Mouse (Mus musculus): ENCODE data around the gene Chrna4. TPM values are rescaled to one million over a fixed set of nuclear protein-coding genes. Genes with fewer than 3 reads are reported as not detected.

Gene Chrna4
- polyA plus RNA-seq, 1 experiment from 2014 or later = 7.4 TPM

GRCm38 (mm10) chr2:180996436-180996835 lies 46.9 kb downstream of the Chrna4 start:
- Histone ChIP-seq H3K9me3 (replicated peaks; ENCODE audit: control insufficient read depth, low read length) (no peaks in the 10 kb centered on the region), H3K4me3 (ENCODE audit: low read depth, low read length) (no peak overlapping the region), H3K36me3 (replicated peaks; ENCODE audit: control insufficient read depth, insufficient read depth, low read depth, low read length) (no peaks in the 10 kb centered on the region), H3K27me3 (ENCODE audit: control insufficient read depth, insufficient read depth, low read length) (no peaks in the 10 kb centered on the region), H3K9ac (replicated peaks; ENCODE audit: low read length) (no peak overlapping the region), H3K4me2 (ENCODE audit: low read depth, low read length) (no peak overlapping the region), H3K27ac (replicated peaks; ENCODE audit: low read depth, low read length) (no peak overlapping the region), H3K4me1 (ENCODE audit: control insufficient read depth, insufficient read depth, low read length) (no peaks in the 10 kb centered on the region)
- 0 out of 2 replicates have a peak, but pooled peaks have one; percentile 29 for ATAC-seq (replicated peaks; ENCODE audit: insufficient number of reproducible peaks, low FRiP score, low TSS enrichment, low read depth)
- peak; percentile 58 for DNase-seq (ENCODE audit: low spot score)
- WGBS = 19% methylated on average over 5 of the region's 5 CpGs

DNA sequence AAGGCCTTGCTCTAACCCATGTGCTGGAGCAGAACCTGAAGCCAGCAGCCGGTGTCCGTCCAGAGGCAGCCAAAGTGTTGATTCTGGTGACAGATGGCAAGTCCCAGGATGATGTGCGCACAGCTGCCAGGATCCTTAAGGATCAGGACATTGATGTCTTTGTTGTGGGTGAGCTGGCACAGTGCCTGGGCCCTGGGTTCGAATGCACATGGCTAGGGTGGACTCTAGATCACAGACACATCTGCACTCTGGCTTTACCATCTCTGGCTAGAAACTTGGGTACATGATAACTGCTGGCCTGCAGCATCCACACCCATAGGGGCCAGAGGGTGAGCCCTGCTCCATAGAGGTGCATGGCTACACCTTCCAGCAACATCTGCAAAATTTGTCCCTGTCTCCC lies 47.9 kb downstream of the Chrna4 start:
- Histone ChIP-seq H3K27ac (replicated peaks; ENCODE audit: low read depth, low read length) (no peak overlapping the region), H3K9me3 (replicated peaks; ENCODE audit: control insufficient read depth, low read length) (no peaks in the 10 kb centered on the region), H3K4me1 (ENCODE audit: control insufficient read depth, insufficient read depth, low read length) (no peaks in the 10 kb centered on the region), H3K36me3 (replicated peaks; ENCODE audit: control insufficient read depth, insufficient read depth, low read depth, low read length) (no peaks in the 10 kb centered on the region), H3K4me2 (ENCODE audit: low read depth, low read length) (no peak overlapping the region), H3K9ac (replicated peaks; ENCODE audit: low read length) (no peak overlapping the region), H3K4me3 (ENCODE audit: low read depth, low read length) (no peak overlapping the region), H3K27me3 (ENCODE audit: control insufficient read depth, insufficient read depth, low read length) (no peaks in the 10 kb centered on the region)
- DNase-seq (ENCODE audit: low spot score) (no peak), ATAC-seq (replicated peaks; ENCODE audit: insufficient number of reproducible peaks, low FRiP score, low TSS enrichment, low read depth) (no peak)
- WGBS = 82% methylated on average over 4 of the region's 4 CpGs

- DNase-seq (ENCODE audit: low spot score) = no peak
- H3K9ac ChIP-seq (replicated peaks; ENCODE audit: low read length) = no peak overlapping the region
- H3K27ac ChIP-seq (replicated peaks; ENCODE audit: low read depth, low read length) = no peak overlapping the region
- no peak overlapping the region for H3K4me2 ChIP-seq (ENCODE audit: low read depth, low read length)
- H3K4me1 ChIP-seq (ENCODE audit: control insufficient read depth, insufficient read depth, low read length) = no peaks in the 10 kb centered on the region
- H3K9me3 ChIP-seq (replicated peaks; ENCODE audit: control insufficient read depth, low read length) = no peaks in the 10 kb centered on the region
- H3K4me3 ChIP-seq (ENCODE audit: low read depth, low read length) = no peak overlapping the region
- ATAC-seq (replicated peaks; ENCODE audit: insufficient number of reproducible peaks, low FRiP score, low TSS enrichment, low read depth) = no peak
- H3K27me3 ChIP-seq (ENCODE audit: control insufficient read depth, insufficient read depth, low read length) = no peaks in the 10 kb centered on the region
- H3K36me3 ChIP-seq (replicated peaks; ENCODE audit: control insufficient read depth, insufficient read depth, low read depth, low read length) = no peaks in the 10 kb centered on the region
- WGBS = 73% methylated on average over 2 of the region's 2 CpGs
These were observed 49.0 kb downstream of the Chrna4 start for GRCm38 (mm10) chr2:180994360-180994759.

- ATAC-seq (replicated peaks; ENCODE audit: insufficient number of reproducible peaks, low FRiP score, low TSS enrichment, low read depth) (no peak), DNase-seq (ENCODE audit: low spot score) (no peak)
- no peaks in the 10 kb centered on the region for H3K27me3 ChIP-seq (ENCODE audit: control insufficient read depth, insufficient read depth, low read length)
- no peaks in the 10 kb centered on the region for H3K9me3 ChIP-seq (replicated peaks; ENCODE audit: control insufficient read depth, low read length)
- H3K4me2 ChIP-seq (ENCODE audit: low read depth, low read length) = no peak overlapping the region
- H3K36me3 ChIP-seq (replicated peaks; ENCODE audit: control insufficient read depth, insufficient read depth, low read depth, low read length) = no peaks in the 10 kb centered on the region
- H3K9ac ChIP-seq (replicated peaks; ENCODE audit: low read length) = no peak overlapping the region
- no peak overlapping the region for H3K4me3 ChIP-seq (ENCODE audit: low read depth, low read length)
- H3K4me1 ChIP-seq (ENCODE audit: control insufficient read depth, insufficient read depth, low read length) = no peaks in the 10 kb centered on the region
- WGBS = 80% methylated on average over 4 of the region's 4 CpGs
- H3K27ac ChIP-seq (replicated peaks; ENCODE audit: low read depth, low read length) = no peak overlapping the region
These were observed 53.0 kb downstream of the Chrna4 start for GRCm38 (mm10) chr2:180990347-180990746.

GRCm38 (mm10) chr2:180988948-180989347 lies 54.4 kb downstream of the Chrna4 start:
- H3K9ac ChIP-seq (replicated peaks; ENCODE audit: low read length) = no peak overlapping the region
- no peak for ATAC-seq (replicated peaks; ENCODE audit: insufficient number of reproducible peaks, low FRiP score, low TSS enrichment, low read depth)
- H3K4me1 ChIP-seq (ENCODE audit: control insufficient read depth, insufficient read depth, low read length) = no peaks in the 10 kb centered on the region
- no peak for DNase-seq (ENCODE audit: low spot score)
- no peaks in the 10 kb centered on the region for H3K36me3 ChIP-seq (replicated peaks; ENCODE audit: control insufficient read depth, insufficient read depth, low read depth, low read length)
- H3K27ac ChIP-seq (replicated peaks; ENCODE audit: low read depth, low read length) = no peak overlapping the region
- no peak overlapping the region for H3K4me2 ChIP-seq (ENCODE audit: low read depth, low read length)
- no peaks in the 10 kb centered on the region for H3K27me3 ChIP-seq (ENCODE audit: control insufficient read depth, insufficient read depth, low read length)
- WGBS = 61% methylated on average over 1 of the region's 1 CpGs
- H3K4me3 ChIP-seq (ENCODE audit: low read depth, low read length) = no peak overlapping the region
- no peaks in the 10 kb centered on the region for H3K9me3 ChIP-seq (replicated peaks; ENCODE audit: control insufficient read depth, low read length)

DNA sequence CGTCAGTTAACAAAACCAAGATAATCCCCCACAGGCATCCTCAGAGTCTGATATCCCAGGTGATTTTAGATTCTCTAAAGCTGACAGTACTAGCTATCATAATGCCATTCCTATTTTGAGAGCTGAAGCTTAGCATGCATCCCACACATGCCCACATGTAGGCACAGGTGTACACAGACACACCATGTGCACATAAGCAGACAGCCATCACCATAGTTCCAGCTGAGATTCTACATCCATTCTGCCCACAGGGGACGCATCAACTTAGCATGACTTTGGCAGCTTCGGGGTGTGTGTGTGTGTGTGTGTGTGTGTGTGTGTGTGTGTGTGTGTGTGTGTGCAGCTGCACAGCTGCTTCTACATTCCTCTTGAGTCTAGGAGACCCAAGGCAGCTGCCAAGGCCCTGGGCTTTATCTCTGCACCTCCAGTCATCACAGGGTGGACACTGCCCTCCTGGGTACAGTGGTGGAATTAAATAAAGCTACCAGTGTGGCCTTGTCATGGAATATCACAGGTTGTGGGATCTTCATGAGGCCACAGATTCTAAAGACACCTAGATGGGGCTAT lies 54.9 kb downstream of the Chrna4 start:
- 63% methylated on average over 3 of the region's 3 CpGs for WGBS
- Histone ChIP-seq H3K9me3 (replicated peaks; ENCODE audit: control insufficient read depth, low read length) (no peaks in the 10 kb centered on the region), H3K36me3 (replicated peaks; ENCODE audit: control insufficient read depth, insufficient read depth, low read depth, low read length) (no peaks in the 10 kb centered on the region), H3K4me3 (ENCODE audit: low read depth, low read length) (no peak overlapping the region), H3K9ac (replicated peaks; ENCODE audit: low read length) (no peak overlapping the region), H3K4me2 (ENCODE audit: low read depth, low read length) (no peak overlapping the region), H3K27ac (replicated peaks; ENCODE audit: low read depth, low read length) (no peak overlapping the region), H3K4me1 (ENCODE audit: control insufficient read depth, insufficient read depth, low read length) (no peaks in the 10 kb centered on the region), H3K27me3 (ENCODE audit: control insufficient read depth, insufficient read depth, low read length) (no peaks in the 10 kb centered on the region)
- ATAC-seq (replicated peaks; ENCODE audit: insufficient number of reproducible peaks, low FRiP score, low TSS enrichment, low read depth) (no peak), DNase-seq (ENCODE audit: low spot score) (no peak)

- DNase-seq (ENCODE audit: low spot score) (peak; percentile 11), ATAC-seq (replicated peaks; ENCODE audit: insufficient number of reproducible peaks, low FRiP score, low TSS enrichment, low read depth) (peak; percentile 58; the same call in 1 of the 2 replicates)
- no peaks in the 10 kb centered on the region for H3K9me3 ChIP-seq (replicated peaks; ENCODE audit: control insufficient read depth, low read length)
- H3K9ac ChIP-seq (replicated peaks; ENCODE audit: low read length) = no peak overlapping the region
- H3K4me2 ChIP-seq (ENCODE audit: low read depth, low read length) = no peak overlapping the region
- no peaks in the 10 kb centered on the region for H3K36me3 ChIP-seq (replicated peaks; ENCODE audit: control insufficient read depth, insufficient read depth, low read depth, low read length)
- H3K4me3 ChIP-seq (ENCODE audit: low read depth, low read length) = no peak overlapping the region
- no peak overlapping the region for H3K27ac ChIP-seq (replicated peaks; ENCODE audit: low read depth, low read length)
- no peaks in the 10 kb centered on the region for H3K4me1 ChIP-seq (ENCODE audit: control insufficient read depth, insufficient read depth, low read length)
- no peaks in the 10 kb centered on the region for H3K27me3 ChIP-seq (ENCODE audit: control insufficient read depth, insufficient read depth, low read length)
- WGBS = 18% methylated on average over 5 of the region's 5 CpGs
These were observed 55.8 kb downstream of the Chrna4 start for GRCm38 (mm10) chr2:180987432-180988030.

- ATAC-seq (replicated peaks; ENCODE audit: insufficient number of reproducible peaks, low FRiP score, low TSS enrichment, low read depth) (no peak), DNase-seq (ENCODE audit: low spot score) (no peak)
- Histone ChIP-seq H3K9me3 (replicated peaks; ENCODE audit: control insufficient read depth, low read length) (no peaks in the 10 kb centered on the region), H3K4me2 (ENCODE audit: low read depth, low read length) (no peak overlapping the region), H3K4me1 (ENCODE audit: control insufficient read depth, insufficient read depth, low read length) (no peaks in the 10 kb centered on the region), H3K27ac (replicated peaks; ENCODE audit: low read depth, low read length) (no peak overlapping the region), H3K27me3 (ENCODE audit: control insufficient read depth, insufficient read depth, low read length) (no peaks in the 10 kb centered on the region), H3K9ac (replicated peaks; ENCODE audit: low read length) (no peak overlapping the region), H3K4me3 (ENCODE audit: low read depth, low read length) (no peak overlapping the region), H3K36me3 (replicated peaks; ENCODE audit: control insufficient read depth, insufficient read depth, low read depth, low read length) (no peaks in the 10 kb centered on the region)
- WGBS = 55% methylated on average over 1 of the region's 1 CpGs
These were observed 56.3 kb downstream of the Chrna4 start for GRCm38 (mm10) chr2:180987001-180987400.
